Mouse (Mus musculus) thymus, adult 2 months (tissue): ENCODE measurements around the gene Srbd1.

Experiments
- CTCF ChIP-seq: fragments of 200-500 bp; IDR thresholded peaks from 2 replicates; pipeline ENCODE4 v1.5.1; 2012; ENCODE audit warnings: mild to moderate bottlenecking, control low read depth, low read length, moderate library complexity, borderline replicate concordance; ENCODE audit not compliant: control insufficient read depth, poor library complexity, insufficient read depth; ENCODE audit errors: extremely low read depth
- POLR2A ChIP-seq: fragments of 200-500 bp; IDR thresholded peaks from 2 replicates; pipeline ENCODE4 v1.6.1; 2012; ENCODE audit warnings: mild to moderate bottlenecking, low read length, control low read depth, moderate library complexity; ENCODE audit not compliant: control insufficient read depth, poor library complexity, insufficient read depth; ENCODE audit errors: extremely low read depth

- TF ChIP-seq CTCF (no peak), POLR2A (no peak)
Observed at GRCm38 (mm10) chr17:86093124-86093523, 51.9 kb downstream of the Srbd1 start.
